Mouse (Mus musculus) liver, embryonic 11.5 days (tissue): ENCODE data around the gene Nat8. TPM values are rescaled to one million over a fixed set of nuclear protein-coding genes. Genes with fewer than 3 reads are reported as not detected.
"Not testable (repeated sequence)": the region's sequence is repeated elsewhere in the genome, so short reads cannot be mapped to it uniquely, and the experiment has no call there.

Experiments
- ATAC-seq: fragments of 200-750 bp; cut with Nextera tagmentation; replicated peaks from 2 replicates; pipeline ENCODE4 v1.8.0; 2017; ENCODE audit warnings: moderate number of reproducible peaks, mild to moderate bottlenecking, moderate TSS enrichment, moderate library complexity; ENCODE audit not compliant: low FRiP score
- DNase-seq: peaks from one replicate; pipeline ENCODE4 v3.0.0-alpha.2; 2017; ENCODE audit warnings: low spot score
- H3K27ac ChIP-seq: fragments of 300-500 bp; sonication (generic); 2 replicates; pipeline ENCODE4 v1.5.1; 2014; ENCODE audit warnings: mild to moderate bottlenecking, low read depth, low read length, control low read depth
- H3K27me3 ChIP-seq: fragments of 300-500 bp; sonication (generic); replicated peaks from 2 replicates; pipeline ENCODE4 v1.6.1; 2014; ENCODE audit warnings: low read length, mixed read lengths; ENCODE audit not compliant: control insufficient read depth, insufficient read depth
- H3K36me3 ChIP-seq: fragments of 300-500 bp; sonication (generic); 2 replicates; pipeline ENCODE4 v1.6.1; 2014; ENCODE audit warnings: mild to moderate bottlenecking, low read length, moderate library complexity, mixed read lengths; ENCODE audit not compliant: control insufficient read depth, insufficient read depth
- H3K4me1 ChIP-seq: fragments of 300-500 bp; sonication (generic); replicated peaks from 2 replicates; pipeline ENCODE4 v1.6.1; 2014; ENCODE audit warnings: low read length, mixed read lengths; ENCODE audit not compliant: control insufficient read depth, insufficient read depth
- H3K4me2 ChIP-seq: fragments of 300-500 bp; sonication (generic); 2 replicates; pipeline ENCODE4 v1.6.1; 2014; ENCODE audit warnings: mild to moderate bottlenecking, control low read depth, moderate library complexity
- H3K4me3 ChIP-seq: fragments of 300-500 bp; sonication (generic); 2 replicates; pipeline ENCODE4 v1.5.1; 2014; ENCODE audit warnings: low read depth, low read length, control low read depth
- H3K9ac ChIP-seq: fragments of 300-500 bp; sonication (generic); 2 replicates; pipeline ENCODE4 v1.6.1; 2014; ENCODE audit warnings: low read depth, low read length, control low read depth
- H3K9me3 ChIP-seq: fragments of 300-500 bp; sonication (generic); 2 replicates; pipeline ENCODE4 v1.6.1; 2016; ENCODE audit warnings: low read length, inconsistent platforms, mixed read lengths; ENCODE audit not compliant: control insufficient read depth
- WGBS: fragments of 180-500 bp; shearing (Covaris S2); extraction: QIAGEN DNeasy Blood & Tissue Kit; methylation state at CpG from one replicate; pipeline ENCODE4 v1.1.7; 2014; 5-methylcytosine and 5-hydroxymethylcytosine counted together
- polyA plus RNA-seq: library from polyadenylated mRNA; unstranded; fragments of >200 nt; fragmentation: Nextera tagmentation; extraction: Ambion mirVana; gene quantifications from 2 replicates; pipeline ENCODE4 v1.2.1, GENCODE M21; 2014

The Nat8 gene
- polyA plus RNA-seq, result not detected in 2 replicates

DNA sequence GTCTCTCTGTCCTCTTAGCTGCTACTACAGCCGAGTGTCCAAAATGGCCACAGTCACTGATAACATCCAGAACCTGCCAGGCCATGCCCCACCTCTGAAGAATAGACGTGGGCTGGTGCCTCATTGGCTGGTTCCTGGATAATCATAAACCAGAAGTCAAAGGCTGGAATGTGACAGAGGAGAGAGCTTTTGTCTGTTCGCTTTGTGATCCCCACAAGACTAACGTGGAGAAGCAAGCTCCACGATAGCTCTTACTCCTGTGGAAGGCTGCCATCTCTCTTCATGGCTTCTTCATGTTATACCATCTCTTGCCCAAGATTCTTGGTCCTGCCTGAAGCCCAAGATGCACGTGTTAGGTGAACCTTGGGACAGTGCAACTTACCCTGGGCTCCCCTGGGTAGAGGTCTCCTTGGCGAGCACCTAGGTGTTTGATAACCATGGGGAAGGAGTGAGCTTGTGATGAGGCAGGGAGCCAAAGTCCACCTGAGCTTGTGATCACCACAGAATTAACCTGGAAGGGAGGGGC, at the start of gene Nat8:
Gene Nat8, minus strand, starts transcription at position 287 of the 526 bp plus-strand sequence.
- no peak within 1 kb of the TSS for H3K9ac ChIP-seq
- no peak within 1 kb of the TSS for H3K4me3 ChIP-seq
- H3K27me3 ChIP-seq, result no peaks in the 10 kb centered on the region
- 64% methylated on average over 7 of the region's 7 CpGs for WGBS
- DNase-seq (no peak), ATAC-seq (no peak)
- no peaks in the 10 kb centered on the region for H3K9me3 ChIP-seq
- no peak within 1 kb of the TSS for H3K27ac ChIP-seq
- H3K4me1 ChIP-seq, result no peaks in the 10 kb centered on the region
- H3K36me3 ChIP-seq, result no peaks in the 10 kb centered on the region
- H3K4me2 ChIP-seq, result no peak within 1 kb of the TSS

DNA sequence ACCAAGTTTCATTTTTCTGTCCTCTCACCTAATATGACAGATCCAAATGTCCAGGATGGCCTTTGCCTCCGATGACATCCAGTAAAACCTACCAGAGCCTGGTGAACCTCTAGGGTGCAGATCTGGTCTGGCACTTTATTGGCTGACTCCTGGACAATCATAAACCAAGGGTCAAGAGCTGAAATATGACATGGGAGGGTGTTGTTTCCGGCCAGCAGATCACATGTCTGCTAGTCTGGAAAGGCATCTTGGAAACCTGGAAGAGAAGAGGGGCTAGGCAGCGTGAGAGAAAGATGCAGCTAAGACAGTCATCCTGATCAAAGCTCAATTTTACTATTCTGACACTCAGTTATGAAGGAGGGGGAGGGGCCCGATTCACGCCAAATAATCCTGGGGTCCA, 37.1 kb upstream of the Nat8 start, which contains the start of gene Nat8f2:
Gene Nat8f2, minus strand, starts transcription at position 153 of the 400 bp plus-strand sequence.
- H3K9me3 ChIP-seq, H3K4me3 ChIP-seq, H3K27ac ChIP-seq, H3K9ac ChIP-seq, H3K4me2 ChIP-seq, DNase-seq, H3K4me1 ChIP-seq, H3K27me3 ChIP-seq, ATAC-seq, H3K36me3 ChIP-seq: not testable (repeated sequence)
- 79% methylated on average over 5 of the region's 5 CpGs for whole genome bisulfite sequencing

DNA sequence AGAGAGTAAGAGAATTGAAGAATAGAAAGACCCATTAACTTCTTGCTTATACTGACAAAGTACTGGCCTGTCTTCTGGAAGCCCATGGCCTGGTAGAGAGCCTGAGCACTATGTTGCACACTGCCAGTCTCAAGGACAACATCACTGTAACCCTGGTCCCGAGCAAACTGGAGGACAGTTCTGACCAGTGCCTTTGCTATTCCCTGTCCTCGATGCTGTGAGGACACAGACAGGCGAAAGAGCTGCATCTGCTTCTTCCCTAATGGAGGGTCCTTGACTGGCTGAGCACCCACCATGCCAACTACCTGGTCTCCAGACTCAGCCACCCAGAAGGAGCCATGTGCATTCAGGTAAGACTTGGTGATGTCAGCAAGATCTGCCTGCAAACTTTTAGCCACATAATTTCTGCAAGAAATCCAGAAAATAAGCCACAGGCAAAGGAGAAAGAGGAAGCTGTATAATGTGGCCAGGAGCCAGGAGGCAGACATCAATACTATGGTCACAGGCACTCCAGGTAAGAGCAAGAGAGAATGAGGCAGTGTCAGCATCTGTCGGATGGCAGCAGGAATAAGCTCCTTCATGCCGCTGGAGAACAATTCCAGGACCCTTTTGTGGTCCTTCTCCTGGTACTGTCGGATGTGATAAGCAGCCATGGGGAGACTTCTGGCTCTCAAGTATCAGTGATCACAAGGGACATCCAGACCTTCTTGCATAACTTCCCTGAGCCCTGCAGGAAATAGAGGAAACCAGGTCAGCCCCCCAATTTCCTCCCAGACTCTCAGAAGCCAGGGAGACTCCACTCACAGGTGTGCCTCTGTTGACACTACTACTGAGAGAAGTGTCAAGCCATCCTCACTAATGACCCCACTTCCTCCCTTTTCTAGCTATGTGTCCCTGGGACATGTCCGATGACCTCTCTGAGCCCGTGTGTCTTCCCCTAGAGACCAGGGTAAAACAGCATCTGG, 36.1 kb upstream of the Nat8 start:
- Histone ChIP-seq H3K4me3 (no peak overlapping the region), H3K4me1 (no peaks in the 10 kb centered on the region), H3K9ac (no peak overlapping the region), H3K27ac (no peak overlapping the region), H3K27me3 (no peaks in the 10 kb centered on the region), H3K4me2 (no peak overlapping the region), H3K36me3 (no peaks in the 10 kb centered on the region), H3K9me3 (no peaks in the 10 kb centered on the region)
- no peak for ATAC-seq
- 65% methylated on average over 8 of the region's 8 CpGs for WGBS
- no peak for DNase-seq

DNA sequence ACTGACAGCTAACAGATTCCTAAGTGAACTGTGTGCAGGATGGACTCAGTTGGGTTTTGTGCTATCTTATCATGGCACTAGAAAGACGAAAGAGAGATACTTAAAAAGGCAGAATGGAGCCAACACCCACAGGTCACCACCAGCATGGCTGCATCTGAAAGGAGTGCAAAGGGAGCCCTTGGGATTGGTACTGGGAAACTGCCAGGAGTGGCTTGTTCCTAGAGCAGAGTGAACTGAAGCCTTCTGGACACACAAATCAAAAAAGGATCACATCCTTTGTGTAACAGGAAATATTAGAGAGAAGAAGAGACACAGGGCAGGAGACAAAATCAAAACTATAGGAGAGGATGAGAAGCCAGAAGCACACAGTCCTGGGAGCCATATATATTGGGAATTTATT, 35.1 kb upstream of the Nat8 start:
- H3K9me3 ChIP-seq, H3K4me2 ChIP-seq, H3K9ac ChIP-seq, H3K27ac ChIP-seq, DNase-seq, H3K36me3 ChIP-seq, H3K4me3 ChIP-seq, H3K4me1 ChIP-seq, ATAC-seq, H3K27me3 ChIP-seq: not testable (repeated sequence)
- 38% methylated on average over 1 of the region's 1 CpGs for WGBS

DNA sequence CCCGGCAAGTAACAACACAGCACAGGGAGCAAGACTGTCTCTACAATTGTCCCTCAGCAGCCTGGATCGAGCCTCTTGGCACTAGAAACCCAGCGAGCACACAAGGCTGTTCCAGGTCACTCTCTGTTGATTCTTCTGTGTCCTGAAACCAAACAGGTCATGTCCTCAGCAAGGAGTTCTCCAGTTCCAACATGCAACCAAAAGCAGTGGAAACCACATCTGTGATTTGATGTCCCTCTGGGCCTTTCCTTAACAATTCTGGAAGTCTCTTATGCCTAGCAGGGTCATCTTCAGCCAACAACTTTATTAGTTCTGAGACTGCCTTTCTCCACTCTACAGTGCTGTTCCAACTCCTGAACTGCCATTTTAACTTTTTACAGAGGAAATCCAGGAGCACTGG, 34.3 kb upstream of the Nat8 start:
- not testable (repeated sequence) for DNase-seq, H3K4me3 ChIP-seq, H3K27ac ChIP-seq, H3K4me1 ChIP-seq, H3K27me3 ChIP-seq, H3K9ac ChIP-seq, H3K36me3 ChIP-seq, H3K9me3 ChIP-seq, H3K4me2 ChIP-seq, ATAC-seq
- WGBS, result 82% methylated on average over 3 of the region's 3 CpGs

DNA sequence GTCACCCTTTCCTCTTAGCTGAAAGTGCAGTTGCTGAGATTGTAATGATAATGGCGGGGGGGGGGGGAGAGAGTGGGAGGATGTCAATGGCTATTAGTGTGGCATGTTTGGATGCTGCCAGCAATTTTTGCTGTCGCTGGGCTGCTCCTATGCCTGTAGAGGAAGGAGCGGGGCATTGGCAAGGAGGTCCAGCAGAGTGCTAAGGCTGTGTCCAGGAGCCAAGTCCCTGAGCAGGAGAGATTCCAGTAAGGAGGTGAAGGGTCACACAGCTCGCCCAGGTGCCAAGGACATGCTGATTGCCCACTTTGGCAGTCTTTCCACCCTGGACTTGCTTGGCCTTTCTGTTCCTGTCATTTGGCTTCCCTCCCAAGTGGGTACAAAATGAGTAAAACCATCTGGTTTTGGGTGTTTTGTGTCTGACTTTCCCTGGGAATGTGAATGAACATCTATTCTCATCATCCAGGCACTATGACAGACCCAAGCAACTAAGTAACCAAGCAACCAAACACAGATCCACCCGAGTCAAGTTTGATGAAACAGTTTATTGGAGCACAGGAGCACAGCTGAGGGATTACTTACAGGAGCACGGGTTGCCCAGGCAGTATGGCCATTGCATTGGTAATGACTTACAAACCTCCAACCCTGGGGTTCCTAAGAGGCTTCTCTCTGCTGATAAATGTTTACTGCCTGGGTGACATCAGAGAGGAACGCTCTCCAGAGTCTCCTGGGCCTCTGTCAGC, 33.2 kb upstream of the Nat8 start:
- not testable (repeated sequence) for H3K36me3 ChIP-seq, H3K27me3 ChIP-seq, H3K9me3 ChIP-seq, H3K4me1 ChIP-seq, H3K27ac ChIP-seq, H3K4me3 ChIP-seq, H3K4me2 ChIP-seq, H3K9ac ChIP-seq, ATAC-seq, DNase-seq
- WGBS, result 60% methylated on average over 5 of the region's 7 CpGs

DNA sequence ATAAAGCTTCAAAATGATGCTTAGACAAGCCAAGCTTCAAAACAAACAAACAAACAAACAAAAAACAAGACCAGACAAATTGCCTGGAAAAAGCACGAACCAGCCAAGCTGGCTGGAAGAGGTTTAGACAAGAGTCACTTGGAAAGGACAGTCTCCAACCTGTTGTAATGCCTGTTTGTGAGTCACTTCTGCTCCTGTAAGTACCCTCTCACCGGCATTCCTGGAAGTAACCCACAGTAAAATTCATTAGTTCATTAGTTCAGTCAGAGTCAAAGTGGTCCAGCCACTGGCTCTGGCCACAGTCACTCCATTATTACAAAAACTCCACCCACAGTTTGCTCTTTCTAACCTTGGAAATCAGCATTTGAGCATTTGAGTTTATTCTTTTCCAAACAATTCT, 32.0 kb upstream of the Nat8 start:
- DNase-seq, result no peak
- H3K36me3 ChIP-seq, result no peaks in the 10 kb centered on the region
- no peak overlapping the region for H3K4me3 ChIP-seq
- H3K4me1 ChIP-seq, result no peaks in the 10 kb centered on the region
- no peak overlapping the region for H3K9ac ChIP-seq
- WGBS, result 88% methylated on average over 2 of the region's 2 CpGs
- ATAC-seq, result no peak
- H3K4me2 ChIP-seq, result no peak overlapping the region
- no peak overlapping the region for H3K27ac ChIP-seq
- H3K9me3 ChIP-seq, result no peaks in the 10 kb centered on the region
- H3K27me3 ChIP-seq, result no peaks in the 10 kb centered on the region

DNA sequence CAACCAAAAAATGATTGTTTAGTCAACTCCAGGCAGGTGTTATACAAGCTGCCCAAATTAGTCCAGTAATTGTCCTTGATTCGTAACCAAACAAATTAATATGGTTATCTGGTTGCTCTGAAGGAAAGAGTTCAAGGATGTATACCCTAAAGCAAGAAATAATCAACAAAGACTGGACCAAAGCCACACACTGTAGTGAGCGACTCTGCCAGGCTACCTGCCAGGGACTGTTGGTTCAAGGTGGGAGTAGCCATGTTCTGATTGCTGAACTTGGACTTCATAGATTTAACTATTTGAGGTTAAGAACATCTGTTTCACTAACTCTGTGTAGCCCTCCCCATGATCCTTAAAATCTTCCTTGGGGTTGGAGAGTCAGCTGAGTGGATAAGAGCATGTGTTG, 31.3 kb upstream of the Nat8 start:
- ATAC-seq (no peak), DNase-seq (no peak)
- Histone ChIP-seq H3K4me1 (no peaks in the 10 kb centered on the region), H3K4me3 (no peak overlapping the region), H3K36me3 (no peaks in the 10 kb centered on the region), H3K27ac (no peak overlapping the region), H3K9me3 (no peaks in the 10 kb centered on the region), H3K27me3 (no peaks in the 10 kb centered on the region), H3K4me2 (no peak overlapping the region), H3K9ac (no peak overlapping the region)
- 70% methylated on average over 2 of the region's 2 CpGs for WGBS
